Mouse (Mus musculus) retina, adult 2 months (tissue): ENCODE measurements around the gene Ankib1.

Source experiments
- DNase-seq: peaks from one replicate; pipeline ENCODE4 v3.0.0-alpha.2; 2012; ENCODE audit warnings: low read depth, low spot score

Ankib1 gene

DNA sequence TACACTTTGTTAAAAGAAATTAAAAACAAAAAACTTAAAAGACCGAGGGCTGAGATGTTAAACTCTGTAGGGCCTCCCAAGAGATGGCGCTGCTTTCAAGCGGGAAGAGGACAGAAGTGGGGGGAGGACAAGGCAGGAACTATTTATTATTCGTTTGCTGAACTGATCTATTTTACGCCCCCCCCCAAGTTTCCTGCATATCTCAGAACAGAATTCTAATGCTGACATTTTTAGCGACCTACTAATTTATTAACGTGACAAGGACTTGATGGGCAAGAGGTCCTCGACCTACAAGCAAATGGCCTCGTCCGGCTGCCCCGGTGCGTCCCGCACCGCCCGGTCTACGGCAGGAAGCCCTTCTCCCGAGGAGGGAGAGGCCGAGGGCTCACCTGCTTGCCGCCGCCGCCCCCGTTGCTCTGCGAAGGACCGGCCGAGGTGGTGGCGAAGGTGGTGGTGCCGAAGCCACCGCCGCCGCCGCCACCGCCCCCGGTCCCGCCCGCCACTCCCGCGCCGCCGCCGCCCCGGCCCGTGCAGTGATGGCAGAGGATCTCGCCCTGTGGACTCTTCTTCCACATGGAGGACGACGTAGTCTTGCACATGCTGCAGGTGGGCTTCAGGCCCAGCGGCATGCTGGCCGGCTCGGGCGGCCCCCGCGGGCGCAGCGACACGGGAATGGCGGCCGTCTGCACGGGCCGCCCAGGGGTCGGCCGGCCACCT, 155.6 kb downstream of the Ankib1 start:
- peak; percentile 26 for DNase-seq

DNA sequence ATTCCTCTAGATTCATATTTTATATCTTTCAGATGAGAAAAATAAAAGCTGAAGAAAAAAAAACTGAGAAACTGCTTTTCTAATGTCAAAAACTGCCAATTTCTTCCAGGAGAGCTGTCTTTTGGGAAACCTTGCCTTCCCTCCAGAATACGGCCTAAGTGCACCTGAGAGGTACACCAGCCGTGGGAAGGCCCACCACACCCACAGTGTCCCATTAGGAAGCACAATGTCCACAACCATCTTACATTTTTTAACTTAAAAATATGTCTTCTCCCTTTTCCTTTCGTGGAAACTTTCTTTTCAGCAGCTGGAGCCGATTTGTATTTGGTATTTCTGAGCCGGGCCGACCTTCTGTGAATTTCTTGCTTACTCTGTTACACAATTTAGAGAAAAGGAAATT, 156.2 kb downstream of the Ankib1 start:
- DNase-seq = no peak

DNA sequence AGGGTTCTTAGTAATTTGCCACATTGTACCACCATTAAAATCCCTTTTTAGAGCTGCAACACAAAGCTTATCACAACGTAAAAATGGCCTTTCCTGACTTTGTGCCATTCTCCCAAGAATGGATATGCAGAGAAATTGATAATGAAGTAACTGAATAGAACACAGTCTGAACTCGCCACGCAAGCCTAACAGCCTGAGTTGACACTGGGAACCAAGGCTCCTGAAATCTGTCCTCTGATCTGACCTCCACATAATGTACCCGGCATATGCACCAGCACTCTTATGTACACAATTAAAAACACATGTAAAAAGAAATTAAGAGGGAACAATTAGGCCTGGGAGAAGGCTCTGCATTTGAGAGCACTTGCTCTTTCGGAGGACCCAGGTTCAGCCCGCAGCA, 157.4 kb downstream of the Ankib1 start:
- DNase-seq = no peak

DNA sequence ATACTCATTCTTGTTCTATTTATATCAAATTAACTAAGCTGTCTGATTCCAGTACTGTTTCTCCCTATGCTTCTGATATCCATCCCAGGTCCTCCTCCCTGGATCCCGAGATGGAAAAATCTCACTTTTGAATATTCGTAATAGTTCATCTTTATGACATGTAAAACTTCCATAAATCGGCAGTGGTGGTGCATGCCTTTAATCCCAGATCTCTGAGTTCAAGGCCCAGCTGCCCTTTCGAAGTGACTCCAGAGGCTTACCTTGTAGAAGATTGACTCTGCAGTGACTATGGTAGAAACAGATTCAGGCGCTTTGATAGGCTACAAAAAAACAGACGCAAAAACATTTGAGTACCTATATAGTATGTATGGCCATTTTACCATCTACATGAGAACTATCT, 158.1 kb downstream of the Ankib1 start:
- no peak for DNase-seq
